Mouse (Mus musculus) forelimb bud, embryonic 11.5 days (tissue): ENCODE data around the gene Pik3ca.

Experiments used
- DNase-seq: peaks from one replicate; pipeline ENCODE4 v3.0.0-alpha.2; 2012; ENCODE audit warnings: low read depth, low spot score

The Pik3ca gene

GRCm38 (mm10) chr3:32496711-32497070 is 99.2 kb downstream of the Pik3ca start:
- DNase-seq, result no peak

GRCm38 (mm10) chr3:32500346-32500745 is 102.9 kb downstream of the Pik3ca start:
- DNase-seq, result no peak

DNA sequence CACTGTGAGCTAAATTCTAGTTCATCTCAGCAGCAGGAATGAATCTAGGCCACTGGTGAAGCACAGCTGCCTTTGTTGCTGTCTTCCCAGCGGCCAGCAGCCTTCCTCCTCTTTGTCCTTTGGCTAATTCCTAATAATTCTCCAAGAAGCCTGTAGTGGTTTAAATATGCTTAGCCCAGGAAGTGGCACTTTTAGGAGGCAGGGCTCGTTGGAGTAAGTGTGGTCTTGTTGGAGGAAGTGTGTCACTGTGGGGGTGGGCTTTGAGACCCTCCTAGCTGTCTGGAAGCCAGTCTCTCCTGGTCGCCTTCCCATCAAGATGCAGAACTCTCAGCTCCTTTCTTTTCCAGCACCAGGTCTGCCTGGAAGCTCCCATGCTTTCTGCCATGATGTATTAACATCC is 108.4 kb downstream of the Pik3ca start:
- no peak for DNase-seq

DNA sequence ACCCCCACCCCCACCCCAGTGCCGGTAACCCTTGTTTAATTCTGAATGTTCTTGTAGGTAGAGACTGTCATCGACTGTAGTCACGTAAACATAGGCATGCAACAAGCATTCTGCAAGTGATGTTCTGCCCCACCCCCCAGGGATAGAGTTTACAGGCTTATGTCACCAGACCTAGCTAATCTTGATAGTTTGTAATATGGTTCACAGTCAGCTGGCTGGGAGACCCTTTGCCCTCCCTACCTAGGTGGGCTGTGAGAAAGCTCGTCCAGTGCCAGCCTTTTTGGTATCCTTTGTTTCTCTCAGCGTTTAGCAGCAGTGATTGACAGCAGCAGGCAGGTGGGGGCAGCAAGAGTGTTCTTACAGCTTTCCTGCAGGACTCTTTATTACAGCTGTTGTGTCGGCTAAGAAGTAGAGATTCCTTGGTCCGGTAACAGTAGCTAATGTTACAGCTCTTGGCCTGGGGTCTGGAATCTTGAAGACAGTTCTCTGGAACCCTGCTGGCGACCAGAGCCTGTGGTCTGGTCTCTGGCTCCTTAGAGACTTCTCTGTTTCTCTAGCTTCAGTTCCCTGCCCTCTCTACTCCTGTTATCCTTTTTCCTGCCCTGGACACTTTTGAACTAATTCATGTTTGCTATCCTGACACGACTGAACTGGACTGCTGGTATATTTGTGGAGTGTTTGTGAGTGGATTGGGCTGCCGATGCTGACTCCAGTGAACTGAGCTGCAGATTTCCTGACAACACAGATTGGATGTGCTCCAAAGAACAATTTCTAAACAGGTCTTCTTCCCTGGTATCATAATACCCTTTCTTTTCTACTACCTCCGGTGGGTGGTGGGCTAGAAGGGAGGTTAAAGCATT is 109.1 kb downstream of the Pik3ca start:
- DNase-seq, result no peak

DNA sequence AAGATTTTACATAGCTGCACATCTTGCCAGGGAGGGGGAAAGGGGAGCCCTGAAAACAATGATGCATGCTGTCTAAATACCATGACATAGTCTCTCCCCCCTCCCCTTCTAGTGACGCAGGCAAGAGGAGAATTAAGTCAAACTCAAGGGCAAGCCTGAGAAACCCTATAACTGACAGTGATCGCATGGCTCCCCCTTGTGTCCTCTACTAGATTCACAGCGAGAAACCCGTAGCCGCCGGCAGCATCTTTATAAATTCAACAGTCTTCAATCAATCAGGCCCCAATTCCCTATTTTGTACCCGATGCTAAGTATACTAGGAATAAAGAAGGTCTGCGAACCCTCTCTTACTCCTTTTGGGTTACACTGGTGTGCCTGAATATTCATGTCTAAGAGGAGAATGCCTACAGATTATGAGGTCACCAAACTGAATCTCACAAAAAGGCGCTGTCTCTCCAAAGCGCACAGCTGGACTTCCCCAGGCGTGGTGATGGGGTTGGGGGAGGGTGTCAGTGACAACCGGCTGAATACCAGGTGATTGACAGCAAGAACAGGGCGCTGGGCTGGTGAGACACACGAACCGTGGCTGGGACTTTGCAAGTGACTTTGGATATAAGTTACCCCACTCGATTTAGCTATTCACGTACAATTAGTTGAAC is 111.3 kb downstream of the Pik3ca start:
- peak; percentile 74 for DNase-seq

DNA sequence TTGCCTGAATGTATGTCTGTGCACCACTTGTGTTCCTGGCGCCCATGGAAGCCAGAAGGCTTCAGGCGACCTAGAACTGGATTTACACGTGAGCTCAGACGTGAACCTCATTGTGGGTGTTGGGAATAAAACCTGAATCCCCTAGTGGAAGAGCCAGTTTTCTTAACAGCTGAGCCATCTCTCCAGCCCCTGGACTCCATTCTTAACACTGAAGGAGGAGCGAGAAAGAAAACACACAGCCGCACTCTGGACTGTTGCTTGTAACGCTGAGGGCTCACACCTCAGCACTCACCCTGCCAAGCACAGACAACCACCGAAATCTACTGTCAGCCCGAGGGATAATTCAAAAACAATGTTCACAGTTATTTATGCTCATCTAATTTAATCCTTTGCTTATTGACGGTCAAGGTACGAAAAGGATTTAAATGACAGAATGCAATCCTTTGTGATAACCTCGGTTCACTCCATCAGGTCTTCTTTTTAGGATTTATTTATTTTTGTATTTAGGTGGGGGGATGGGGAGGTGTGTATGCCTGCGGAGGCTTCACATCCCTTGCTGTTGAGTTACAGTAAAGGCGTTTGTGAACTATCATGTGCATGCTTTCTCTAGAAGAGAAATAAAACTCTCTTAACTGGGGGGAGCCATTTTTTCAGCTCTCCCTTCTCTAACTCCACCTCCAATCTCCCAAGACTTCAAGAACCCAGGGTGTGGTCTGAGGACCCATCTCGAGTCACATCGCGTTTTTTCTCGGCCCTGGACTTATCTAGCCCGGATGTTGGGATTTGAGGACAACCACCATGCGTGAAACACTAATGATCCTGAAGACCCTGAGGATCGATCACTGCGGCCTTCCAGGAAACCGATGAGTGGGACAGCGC is 112.3 kb downstream of the Pik3ca start, which contains the start of gene Zfp639:
Zfp639 (plus strand) TSS at position 764 of the 879 bp plus-strand sequence.
- no peak for DNase-seq

- DNase-seq, result peak; percentile 92
Observed at GRCm38 (mm10) chr3:32510375-32511190, 113.1 kb downstream of the Pik3ca start.

DNA sequence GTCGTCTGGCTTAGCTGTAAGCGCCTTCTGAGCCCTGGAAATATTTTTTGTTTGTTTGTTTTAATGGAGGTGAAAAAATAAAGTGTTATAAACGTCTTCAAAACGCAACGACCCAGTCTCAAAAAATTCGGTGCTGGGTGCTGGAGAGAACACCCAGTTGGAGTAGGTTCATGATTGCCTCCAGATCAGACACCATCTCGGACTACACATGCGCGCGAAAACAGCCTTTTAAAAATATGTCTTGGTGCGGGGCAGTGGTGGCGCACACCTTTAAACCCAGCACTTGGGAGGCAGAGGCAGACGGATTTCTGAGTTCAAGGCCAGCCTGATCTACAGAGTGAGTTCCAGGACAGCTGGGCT is 113.7 kb downstream of the Pik3ca start:
- no peak for DNase-seq

GRCm38 (mm10) chr3:32512686-32513284 is 115.3 kb downstream of the Pik3ca start:
- DNase-seq, result no peak

GRCm38 (mm10) chr3:32513528-32513927 is 116.1 kb downstream of the Pik3ca start:
- no peak for DNase-seq
